Mouse (Mus musculus): ENCODE results near the gene Tmed9. TPM values are rescaled to one million over a fixed set of nuclear protein-coding genes. Genes with fewer than 3 reads are reported as not detected.
A peak's percentile ranks its signal among the peaks of the same experiment; 100 is the strongest.

Tmed9 gene
- 10 to 100 TPM; 85.3 to 86.2 TPM for total RNA-seq (2021)

DNA sequence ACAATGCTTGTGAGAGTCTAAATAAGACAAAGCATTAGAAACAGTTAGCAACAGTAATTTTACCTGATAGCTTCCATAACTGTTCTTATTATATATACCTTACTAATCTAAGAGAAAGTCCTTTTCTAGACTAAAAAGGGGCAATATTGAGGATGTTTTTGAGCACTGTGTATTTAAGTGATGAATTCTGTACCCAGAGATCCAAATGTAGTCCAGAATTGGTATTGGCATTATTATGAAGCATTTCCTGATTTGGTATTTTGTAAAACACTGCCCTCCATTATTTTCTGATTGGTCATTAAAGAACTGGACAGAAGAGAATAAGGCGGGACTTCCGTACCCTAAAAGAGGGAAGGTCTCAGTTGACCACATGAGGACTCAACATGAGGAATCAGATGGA, at the start of gene Tmed9:
Tmed9 (plus strand) TSS at position 301 of the 400 bp plus-strand sequence.
- intact Hi-C loops (cut with DNase I): no loop called here
- DNase-seq: no peak

DNA sequence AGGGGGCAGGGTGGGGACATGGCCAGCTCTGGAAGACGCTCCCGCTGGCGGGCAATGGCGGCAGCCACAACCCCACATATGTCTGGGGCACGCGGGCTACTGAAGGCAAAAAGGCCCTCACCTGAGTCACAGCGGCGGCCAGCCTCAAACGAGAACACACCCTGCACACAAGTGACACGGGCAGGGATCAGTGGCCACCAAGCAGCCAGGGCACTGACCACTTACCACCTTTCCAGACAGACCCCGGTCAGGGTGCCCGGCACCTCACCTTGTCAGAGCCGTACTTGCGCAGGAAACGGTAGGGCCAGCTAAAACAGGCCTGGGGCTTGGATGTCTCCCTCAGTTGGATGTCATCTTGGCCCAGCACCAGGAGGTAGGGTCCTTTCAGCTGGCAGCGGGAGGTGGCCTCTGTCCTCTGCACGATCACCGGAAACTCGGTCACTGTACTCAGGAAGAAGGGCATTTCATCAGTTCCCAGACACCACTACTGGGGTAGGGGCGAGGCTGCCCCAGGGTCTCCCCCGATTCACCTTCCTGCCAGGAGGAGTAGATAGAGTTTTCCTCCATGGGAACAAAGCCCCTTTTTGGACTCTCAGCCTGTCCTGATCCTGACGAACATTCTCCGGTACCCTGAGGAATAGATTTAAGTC, 49.5 kb upstream of the Tmed9 start:
- intact Hi-C loops (cut with DNase I): no loop called here
- no peak for DNase-seq

DNA sequence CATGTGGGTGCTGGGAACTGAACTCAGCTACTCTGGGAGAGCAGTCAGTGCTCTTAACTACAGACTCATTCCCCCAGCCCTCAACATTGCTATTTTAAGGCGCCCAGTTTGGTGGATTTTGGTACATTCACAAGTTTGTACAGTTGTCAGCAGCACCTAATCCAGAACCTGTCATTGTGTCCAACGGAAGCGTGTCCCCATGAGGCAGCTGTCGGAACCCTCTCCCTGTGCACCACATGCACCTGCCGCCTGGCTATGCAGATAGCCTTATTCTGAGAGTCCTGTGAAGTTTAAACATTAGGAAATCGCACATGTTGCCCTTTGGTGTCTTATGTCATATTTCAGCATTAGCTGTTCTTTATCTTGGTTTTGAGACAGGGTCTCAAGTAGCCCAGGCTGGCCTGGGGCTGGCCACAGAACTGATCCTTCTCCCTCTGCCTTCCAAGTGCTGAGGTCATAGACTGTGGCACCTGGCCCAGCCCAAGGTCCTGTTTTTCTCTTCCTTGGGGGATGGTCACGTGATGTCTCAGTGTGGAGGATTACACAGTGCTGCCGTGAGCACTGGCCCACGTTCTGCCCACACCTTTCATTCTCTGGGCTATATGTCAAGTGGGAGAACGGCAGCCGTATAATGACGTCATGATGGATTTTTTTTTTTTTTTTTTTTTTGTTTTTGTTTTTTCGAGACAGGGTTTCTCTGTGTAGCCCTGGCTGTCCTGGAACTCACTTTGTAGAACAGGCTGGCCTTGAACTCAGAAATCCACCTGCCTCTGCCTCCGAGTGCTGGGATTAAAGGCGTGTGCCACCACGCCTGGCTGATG, 47.6 kb upstream of the Tmed9 start:
- intact Hi-C loops (cut with DNase I): no loop called here
- no peak for DNase-seq

DNA sequence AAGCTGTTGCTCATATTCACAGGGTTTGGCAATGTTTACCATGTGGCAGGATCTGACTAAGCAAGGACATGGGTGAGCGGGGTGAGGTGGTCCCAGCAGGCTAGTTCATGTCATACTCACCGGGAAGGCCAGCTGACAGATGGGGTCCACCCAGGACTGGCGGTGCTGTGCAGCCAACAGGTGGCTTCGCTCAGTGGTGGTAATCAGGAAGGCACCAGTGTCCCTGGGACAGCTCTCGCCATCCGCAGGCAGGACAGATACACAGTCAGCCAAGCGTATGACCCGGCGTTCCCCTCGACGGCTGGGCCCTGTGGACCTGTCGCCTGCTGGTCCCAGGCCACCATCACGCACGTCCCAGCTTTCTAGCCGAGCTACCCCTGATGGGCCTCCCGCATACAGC, 46.3 kb upstream of the Tmed9 start:
- intact Hi-C loops (cut with DNase I): no loop called here
- no peak for DNase-seq

DNA sequence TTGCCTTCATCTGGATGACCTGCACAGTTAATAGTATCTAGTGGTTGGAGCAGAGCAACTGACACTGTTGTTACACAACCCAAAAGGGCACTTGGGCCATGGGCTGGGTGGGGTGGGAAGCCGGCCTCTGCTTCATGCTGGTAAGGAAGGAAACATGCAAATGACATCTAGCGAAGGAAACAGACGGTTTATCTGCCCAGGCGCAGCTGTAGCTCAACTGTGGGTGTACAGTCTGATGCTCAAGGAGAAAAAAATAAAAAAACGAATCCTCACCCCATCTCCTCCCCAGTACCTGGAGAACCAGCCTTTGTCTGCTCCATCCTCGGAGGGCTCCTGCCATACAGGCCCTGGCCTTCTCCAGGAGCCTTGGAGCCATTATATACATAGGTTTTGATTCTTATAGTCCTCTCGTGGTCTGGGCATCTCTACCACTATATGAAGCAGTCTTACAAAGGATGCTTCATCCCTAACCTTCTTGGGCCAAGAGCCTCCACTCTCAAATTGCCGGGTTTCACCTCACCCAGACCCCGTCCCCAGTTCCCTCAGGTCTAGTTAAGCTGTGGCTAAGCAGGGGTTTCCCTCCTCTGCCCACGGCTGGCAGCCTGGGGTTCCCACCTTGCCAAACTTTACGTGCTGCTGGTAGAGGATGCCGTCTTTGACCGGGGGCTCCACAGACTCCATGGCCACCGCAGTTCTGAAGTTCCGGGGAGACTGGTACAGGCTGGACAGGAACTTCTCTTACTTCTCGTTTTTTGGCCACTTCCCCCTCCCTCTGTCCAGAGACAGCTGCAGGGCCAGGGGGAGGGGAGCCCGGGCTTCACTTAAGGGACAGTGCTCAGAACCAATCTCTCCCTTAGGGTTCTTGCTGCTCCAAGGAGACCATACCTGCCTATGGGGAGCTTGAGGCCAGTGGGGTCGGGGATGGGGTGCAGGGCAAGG, 45.4 kb upstream of the Tmed9 start:
- peak in 1 of 2 experiments; percentile 34 for DNase-seq
- intact Hi-C loops (cut with DNase I): no loop called here

DNA sequence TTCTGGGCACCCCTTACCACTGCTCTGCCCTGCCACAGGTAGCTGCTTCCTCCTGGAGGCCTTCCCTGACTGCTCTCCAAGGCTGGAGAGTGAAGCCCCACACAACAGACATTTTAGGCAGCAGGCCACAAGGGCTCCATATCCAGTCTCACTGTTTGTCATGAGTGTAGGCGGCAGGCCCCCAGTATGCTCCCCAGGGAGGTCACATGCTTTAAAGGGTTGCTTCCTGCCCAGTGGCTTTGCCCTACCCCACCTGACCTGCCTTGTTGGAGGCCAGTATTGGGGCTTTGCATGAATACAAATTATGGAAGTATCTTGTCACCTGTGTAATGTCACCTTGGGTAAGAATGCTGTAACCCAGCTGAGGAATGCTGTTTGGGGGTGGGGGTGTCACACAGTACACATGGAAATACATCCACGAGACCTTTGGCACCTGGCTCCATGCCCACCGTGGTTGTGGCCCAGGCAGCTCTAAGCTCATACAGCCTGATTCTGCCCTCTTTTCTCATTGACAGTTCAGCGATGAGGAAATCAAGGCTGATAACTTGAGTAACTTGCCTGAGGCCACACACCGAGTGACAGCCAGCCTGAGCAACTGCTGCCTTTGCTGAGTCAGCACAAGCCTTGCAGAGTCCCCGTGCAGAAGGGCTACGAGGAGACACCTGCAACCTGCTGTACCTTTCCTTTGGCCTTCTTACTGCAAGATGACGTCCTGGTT, 44.2 kb upstream of the Tmed9 start, which contains the start of gene Dok3:
Dok3 (minus strand) TSS at position 99 of the 718 bp plus-strand sequence.
- DNase-seq: no peak
- intact Hi-C loops (cut with DNase I): no loop called here

DNA sequence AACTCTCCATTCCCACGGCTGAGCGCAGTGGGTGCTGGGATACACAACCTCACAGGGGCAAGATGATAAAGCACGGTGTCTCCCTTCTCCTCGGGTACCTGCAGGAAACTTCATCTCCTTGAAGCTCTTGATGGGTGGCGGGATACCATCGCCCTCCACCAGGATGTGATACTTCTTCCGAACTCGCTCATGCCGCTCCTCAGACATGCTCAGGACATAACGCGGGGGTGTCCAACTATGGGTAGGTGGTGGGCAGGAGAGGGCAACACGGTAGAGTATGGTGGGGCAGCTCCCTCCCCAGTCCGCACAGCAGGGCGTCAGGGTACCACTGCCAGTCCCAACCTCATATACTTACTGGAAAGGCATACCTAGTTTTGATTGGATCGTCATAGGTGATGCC, 38.3 kb upstream of the Tmed9 start:
- intact Hi-C loops (cut with DNase I): loop anchor here (5.0 kb wide), 1 partner anchor 128 kb away; no protein-coding TSS in a partner anchor
- no peak for DNase-seq

DNA sequence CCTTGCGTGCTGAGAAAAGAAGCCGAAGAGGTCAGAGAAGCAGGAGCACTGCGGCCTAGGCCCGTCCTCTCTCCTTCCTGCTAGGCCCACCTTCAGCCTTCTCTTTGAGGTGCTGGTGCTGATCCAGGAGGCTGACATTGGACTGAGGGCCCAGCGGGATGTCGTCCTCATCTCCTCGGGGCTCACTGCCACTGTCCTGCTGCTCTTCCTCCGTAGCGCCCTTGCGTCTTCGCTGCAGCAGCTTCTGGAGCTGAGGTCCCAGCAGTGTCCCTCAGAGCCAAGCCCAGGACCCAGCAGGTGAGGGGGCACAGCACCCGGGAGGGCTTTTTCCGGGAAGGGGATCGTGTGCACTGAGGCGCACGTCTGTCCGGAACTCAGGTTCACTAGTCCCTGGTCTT, 37.7 kb upstream of the Tmed9 start:
- DNase-seq: no peak
- intact Hi-C loops (cut with DNase I): loop anchor here (2.0 to 5.0 kb wide), 2 partner anchors 57 to 128 kb away; no protein-coding TSS in a partner anchor

DNA sequence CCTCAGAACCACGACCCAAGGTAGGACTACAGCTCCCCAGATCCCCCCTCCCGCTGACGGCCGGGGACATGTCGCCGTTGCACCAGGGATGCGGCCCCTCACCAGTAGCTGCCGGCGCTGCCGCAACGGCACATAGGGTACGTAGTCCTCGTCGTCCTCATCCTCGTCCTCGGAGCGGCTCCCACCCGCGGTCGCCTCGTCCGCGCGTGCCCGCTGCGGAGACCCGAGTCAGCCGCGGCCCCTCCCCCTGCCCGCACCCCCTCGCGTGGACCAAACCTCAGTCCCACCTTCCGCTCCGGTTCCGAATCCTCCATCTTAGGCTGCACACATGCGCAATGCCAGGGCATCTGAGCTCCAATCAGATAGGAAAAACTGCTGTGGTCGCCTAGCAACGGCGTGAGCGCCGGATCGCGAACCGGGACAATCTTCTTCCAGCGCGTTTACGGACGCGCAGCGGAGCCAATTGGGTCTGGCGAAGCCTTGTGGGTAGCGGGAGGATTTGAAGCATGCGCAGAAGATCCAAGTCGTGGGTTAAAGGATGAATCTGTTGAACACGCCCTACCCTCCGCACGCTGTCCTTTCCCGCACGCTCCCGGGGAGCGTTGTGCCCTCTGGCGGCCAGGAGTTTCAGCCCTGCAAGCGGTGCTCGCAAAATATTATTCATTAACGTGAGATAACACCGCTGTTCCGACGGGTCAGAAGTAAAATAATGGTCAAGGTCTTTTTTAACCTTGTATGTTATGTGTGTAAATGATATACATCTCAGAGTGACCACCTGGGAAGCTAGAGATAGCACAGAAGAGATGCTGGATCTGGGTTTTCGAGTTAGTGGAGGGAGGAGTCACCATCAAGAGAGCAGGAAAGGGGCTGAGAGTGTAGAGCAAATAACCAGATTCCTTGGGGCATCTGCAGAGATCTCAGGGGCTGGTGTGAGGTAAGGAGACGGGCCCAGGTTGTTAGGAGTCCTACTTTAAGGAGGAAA, 37.0 kb upstream of the Tmed9 start, which contains the start of gene Ddx41:
Ddx41 (minus strand) TSS at position 465 of the 982 bp plus-strand sequence.
- DNase-seq: peak; percentile 99
- intact Hi-C loops (cut with DNase I): loop anchor here (2.0 to 5.0 kb wide), 2 partner anchors 56 to 129 kb away; no protein-coding TSS in a partner anchor

DNA sequence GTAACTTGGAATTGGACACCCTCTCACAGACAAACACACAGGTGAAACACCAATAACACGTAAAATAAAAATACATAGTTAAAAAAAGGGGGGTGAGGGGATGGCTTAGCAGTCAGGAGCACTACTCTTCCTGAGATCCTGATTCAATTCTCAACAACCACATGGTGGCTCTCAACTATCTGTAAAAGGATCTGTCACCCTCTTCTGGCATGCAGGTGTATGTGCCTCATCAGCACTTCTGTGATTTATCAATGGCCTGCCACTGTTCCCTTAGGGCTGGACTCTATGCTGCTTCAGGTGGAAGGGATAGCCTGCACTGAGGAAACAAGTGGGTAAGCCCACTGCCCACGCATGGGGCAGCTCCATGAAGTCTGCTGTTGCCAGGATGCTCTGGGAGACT, 32.6 kb upstream of the Tmed9 start:
- intact Hi-C loops (cut with DNase I): no loop called here
- no peak for DNase-seq

DNA sequence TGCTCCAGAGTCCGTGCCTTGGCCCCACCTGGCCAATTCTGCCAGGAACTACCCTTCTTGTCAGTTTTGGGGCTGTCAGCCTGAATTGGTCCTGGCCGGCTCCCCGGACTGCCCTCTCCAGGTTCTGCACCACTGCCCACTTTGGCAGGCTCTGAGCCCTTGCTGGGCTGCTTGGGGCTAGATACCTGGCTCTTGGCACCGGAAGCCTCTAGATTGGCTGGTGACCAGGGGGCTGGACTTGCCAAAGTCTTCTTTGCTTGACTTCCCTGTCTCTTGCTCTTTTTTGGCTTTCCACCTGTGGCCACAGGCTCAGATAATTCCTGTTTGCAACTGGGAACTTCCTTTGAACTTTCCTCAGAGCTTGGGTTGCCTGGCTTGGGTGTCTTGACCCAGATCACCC, 30.6 kb upstream of the Tmed9 start:
- intact Hi-C loops (cut with DNase I): no loop called here
- no peak for DNase-seq

DNA sequence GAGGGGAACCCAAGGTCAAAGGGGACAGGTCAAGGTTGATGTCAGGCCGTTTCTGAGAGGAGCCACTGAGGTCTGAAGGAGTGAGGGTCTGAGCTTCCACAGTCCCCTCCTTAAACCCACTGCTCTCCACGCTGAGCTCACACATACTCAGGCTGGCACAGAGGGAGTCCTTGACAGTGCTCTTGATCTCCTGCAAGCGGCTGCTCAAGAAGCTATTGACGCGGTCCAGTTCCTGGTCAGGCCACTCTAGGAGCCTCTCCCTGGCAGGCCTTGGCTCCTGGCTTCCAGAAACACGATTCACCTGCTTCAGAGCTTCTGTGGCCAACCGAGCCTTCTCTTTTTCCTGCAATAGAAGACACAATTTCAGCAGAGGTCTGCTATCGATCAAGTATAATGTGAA, 30.1 kb upstream of the Tmed9 start:
- DNase-seq: no peak
- intact Hi-C loops (cut with DNase I): no loop called here

DNA sequence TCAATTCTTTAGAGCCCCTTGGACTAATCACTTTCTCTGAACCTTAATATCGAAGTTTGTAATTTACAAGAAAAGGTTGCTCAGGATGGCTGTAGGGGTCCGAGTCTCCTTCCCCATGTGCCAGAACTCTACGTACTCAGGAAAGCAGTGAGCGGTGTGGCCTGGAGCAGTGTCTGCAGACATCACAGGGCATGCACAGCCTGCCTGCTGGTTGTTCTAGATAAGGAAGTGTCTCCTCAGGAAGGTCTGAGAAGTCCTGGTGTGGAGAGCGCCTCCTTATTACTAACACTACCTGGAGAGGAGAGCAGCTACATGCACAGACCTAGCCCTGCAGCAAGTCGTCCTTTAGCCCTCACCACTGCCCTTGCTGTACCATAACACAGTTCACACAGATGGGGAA, 28.7 kb upstream of the Tmed9 start:
- DNase-seq: no peak
- intact Hi-C loops (cut with DNase I): no loop called here

DNA sequence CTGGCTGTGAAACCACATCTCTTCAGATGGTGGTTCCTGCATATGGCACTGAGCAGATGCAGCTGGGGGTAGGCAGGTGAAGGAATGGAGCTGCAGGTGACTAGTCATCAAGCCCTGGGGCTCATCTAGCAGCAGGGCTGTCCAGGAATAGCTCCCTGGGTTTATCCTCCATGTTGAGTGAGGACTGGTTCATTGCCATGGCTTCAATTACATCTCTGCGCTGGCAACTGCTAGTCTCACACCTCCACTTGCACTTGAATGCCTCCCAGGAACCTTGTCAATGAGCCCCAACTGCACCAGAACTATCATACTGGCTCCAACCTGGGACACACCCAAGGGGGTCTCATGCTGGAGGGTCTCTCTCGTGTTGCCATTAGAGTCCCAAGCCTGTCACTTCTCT, 25.6 kb upstream of the Tmed9 start:
- intact Hi-C loops (cut with DNase I): no loop called here
- no peak for DNase-seq

DNA sequence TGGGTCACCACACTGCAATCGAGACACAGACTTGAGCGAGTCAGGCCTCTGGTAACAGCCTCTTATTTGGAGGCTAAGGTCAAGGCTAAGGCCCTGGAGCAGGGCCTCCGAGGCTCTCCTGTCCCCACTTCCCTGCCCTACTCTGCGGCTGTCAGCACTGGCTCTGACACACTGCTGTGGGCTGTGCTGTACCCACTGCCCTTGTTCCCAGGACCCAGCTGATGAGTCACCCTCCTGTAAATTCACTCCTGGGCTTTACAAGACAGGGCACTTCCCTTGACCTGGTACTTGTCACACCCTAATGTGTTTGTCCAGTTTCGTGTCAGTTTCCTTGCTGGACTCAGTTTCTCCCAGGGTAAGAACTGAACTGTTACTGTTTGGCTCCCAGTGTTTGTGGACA, 25.1 kb upstream of the Tmed9 start:
- DNase-seq: no peak
- intact Hi-C loops (cut with DNase I): no loop called here

DNA sequence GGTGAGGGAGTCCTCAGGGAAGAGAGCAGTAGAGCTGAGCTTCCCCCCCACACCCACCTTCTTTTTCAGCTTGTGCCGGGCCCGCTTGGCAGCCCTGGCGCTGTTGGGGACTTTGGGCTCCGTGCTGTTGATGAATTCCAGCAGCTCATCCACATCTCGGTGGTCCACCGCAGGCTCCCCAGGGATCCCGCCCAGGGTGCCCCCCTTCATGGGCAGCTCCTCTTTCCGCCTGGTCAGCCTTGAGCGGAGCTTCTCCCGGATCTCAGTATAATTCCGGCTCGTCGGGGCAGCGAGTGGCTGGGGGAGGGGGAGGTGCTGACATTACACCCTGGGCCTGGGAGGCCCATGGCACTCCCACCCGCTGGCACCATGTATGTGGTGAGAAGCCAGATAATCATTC, 24.5 kb upstream of the Tmed9 start:
- DNase-seq: no peak
- intact Hi-C loops (cut with DNase I): no loop called here

DNA sequence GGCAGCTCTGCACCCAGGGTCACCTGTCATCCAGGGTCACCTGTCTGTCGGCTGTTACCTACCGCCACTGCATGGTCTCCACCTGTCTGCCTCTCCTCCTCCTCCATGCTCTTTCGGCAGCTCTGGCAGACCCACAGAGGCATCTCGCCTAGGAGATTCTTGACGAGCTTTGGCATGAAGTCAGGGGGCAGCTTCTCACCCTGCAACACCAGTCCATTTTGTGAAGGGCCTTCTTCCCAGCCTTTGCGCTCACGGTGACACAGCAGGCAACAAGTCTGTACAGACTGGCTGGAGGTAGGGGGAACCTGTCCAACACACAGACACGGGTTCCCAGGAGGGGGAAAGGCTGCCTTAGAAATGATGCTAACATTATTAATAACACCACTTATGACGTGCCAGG, 17.6 kb upstream of the Tmed9 start:
- intact Hi-C loops (cut with DNase I): no loop called here
- no peak for DNase-seq

DNA sequence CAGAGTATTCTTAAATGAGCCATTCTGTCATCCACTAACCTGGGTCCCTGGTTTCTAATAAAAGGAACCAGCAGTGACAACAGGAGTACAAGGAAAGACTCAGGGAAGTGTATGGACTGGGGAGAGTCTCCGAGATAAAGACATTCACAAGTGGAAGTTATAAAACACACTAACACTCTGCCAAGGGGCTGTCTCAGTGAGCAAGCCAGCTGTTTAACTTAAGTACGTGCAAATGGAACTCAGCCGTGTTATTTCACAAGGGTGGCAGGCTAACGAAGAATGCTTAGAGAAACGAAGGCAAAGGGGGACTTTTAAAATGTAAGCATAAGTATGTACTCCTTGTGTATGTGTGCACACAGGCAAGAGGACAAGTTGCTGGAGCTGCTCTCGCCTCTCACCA, 16.0 kb upstream of the Tmed9 start:
- DNase-seq: no peak
- intact Hi-C loops (cut with DNase I): no loop called here

DNA sequence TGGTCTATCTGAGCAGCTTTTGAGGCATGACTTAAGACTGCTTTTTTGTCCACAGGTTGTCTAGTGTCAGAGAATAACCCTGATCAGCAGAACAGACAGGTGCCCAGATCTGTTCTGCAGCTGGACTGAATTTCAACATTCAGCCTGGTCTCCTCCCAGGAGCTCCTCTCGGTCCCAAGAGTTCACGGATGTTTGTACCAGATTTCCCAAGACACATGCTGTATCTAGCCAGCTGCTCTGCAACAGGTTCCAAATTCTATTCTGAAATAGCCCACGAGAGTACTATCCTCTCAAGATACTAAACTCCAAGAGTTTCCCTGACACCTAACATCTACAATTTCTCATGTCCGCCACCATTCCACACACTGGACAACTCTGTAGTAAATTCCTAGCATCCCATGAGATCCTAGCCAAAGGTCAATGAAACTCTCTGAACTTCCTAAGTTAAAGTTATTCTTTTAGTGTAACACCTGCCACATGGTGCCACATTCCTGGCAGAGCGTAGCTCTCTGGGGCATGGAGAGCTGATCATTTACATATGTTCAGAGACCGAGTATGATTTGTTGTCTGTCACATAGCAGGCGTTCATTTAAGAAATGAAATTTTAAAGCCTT, 10.2 kb upstream of the Tmed9 start:
- DNase-seq: no peak
- intact Hi-C loops (cut with DNase I): no loop called here
